Mouse (Mus musculus): ENCODE results near the gene Mgat5. TPM values are rescaled to one million over a fixed set of nuclear protein-coding genes. Genes with fewer than 3 reads are reported as not detected.

The Mgat5 gene
- polyA plus RNA-seq, 1 experiment = 2.2 TPM

DNA sequence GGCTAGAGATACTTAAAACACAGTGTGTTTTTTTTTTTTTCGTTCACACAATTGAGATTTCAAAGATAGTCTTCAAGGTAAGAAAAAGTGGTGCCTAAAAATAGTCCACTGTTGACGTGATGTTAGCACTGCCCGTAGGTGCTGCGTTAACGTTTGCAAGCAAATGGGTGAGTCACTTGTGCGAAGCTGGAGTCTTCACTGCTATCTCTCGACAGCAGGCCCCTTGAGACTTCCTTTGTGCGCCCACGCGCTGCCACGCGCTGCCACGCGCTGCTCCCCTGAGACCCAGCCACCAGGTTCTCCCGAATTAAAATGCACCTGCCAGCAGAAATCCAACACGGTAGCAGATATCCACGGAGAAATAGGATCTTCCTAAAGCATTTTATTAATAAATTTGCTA is 295.9 kb downstream of the Mgat5 start:
- Histone ChIP-seq H3ac (ENCODE audit: control insufficient read depth, insufficient read length) (no peak overlapping the region), H3K27me3 (ENCODE audit: control insufficient read depth, insufficient read depth, insufficient read length) (no peaks in the 10 kb centered on the region), H3K4me2 (ENCODE audit: low read depth) (no peak overlapping the region), H3K36me3 (ENCODE audit: control insufficient read depth, insufficient read depth) (no peaks in the 10 kb centered on the region), H3K4me3 (no peak overlapping the region), H3K79me2 (ENCODE audit: control insufficient read depth, insufficient read depth) (no peaks in the 10 kb centered on the region)
- TF ChIP-seq POLR2AphosphoS2 (IDR thresholded peaks at IDR 0.05; ENCODE audit: insufficient read length, low read depth) (no peak), CEBPB (IDR thresholded peaks at IDR 0.05; ENCODE audit: insufficient read depth, poor library complexity, severe bottlenecking) (no peak), POLR2A (IDR thresholded peaks at IDR 0.05; ENCODE audit: insufficient read length, low read depth) (no peak), USF1 (IDR thresholded peaks at IDR 0.05; ENCODE audit: low read depth) (no peak), SRF (IDR thresholded peaks at IDR 0.05; ENCODE audit: control insufficient read depth, insufficient read length, low read depth) (no peak), MYOG (IDR thresholded peaks at IDR 0.05; ENCODE audit: control insufficient read depth in 1 of 3, insufficient read depth in 1 of 3, insufficient read length in 2 of 3, low read depth in 2 of 3) (no peak)

DNA sequence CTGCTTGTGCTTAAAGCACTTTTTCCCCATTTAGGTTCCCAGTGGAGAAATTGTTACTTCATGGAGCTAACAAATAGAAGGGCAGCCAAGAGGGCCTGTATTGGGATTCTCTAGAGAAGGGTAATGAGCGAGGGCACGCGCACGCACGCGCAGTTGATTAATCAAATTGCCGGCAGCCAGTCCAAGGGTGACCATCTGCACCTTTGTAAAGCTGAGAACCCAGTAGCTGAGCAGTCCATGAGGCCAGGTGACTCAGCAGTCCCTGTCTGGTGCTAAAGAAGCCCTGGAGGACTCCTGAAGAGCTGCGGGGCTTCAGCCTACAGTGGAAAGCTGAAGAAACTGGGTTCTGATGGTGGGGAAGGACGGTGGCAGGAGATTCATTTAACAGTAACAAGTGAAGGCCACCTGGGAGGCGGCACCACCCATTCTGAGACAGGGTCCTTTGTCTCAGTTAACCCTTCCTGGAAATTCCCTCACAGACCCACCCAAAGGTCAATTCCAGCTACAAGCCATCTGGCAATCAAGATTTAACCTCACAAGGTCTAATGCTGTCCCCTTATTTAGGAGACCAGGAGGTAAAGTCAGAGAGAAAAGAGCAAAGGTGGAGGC is 302.3 kb downstream of the Mgat5 start:
- Histone ChIP-seq H3K36me3 (ENCODE audit: control insufficient read depth, insufficient read depth) (no peaks in the 10 kb centered on the region), H3K4me3 (no peak overlapping the region), H3K4me2 (ENCODE audit: low read depth) (no peak overlapping the region), H3K27me3 (ENCODE audit: control insufficient read depth, insufficient read depth, insufficient read length) (peaks cover 13% of the 10 kb centered on the region), H3ac (ENCODE audit: control insufficient read depth, insufficient read length) (no peak overlapping the region), H3K79me2 (ENCODE audit: control insufficient read depth, insufficient read depth) (no peaks in the 10 kb centered on the region)
- TF ChIP-seq MYOD1 (IDR thresholded peaks at IDR 0.05; ENCODE audit: control insufficient read depth in 1 of 3, insufficient read length in 2 of 3, low read depth in 2 of 3) = no peak
- TF ChIP-seq POLR2AphosphoS2 (IDR thresholded peaks at IDR 0.05; ENCODE audit: insufficient read length, low read depth) = no peak
- TF ChIP-seq CEBPB (IDR thresholded peaks at IDR 0.05; ENCODE audit: insufficient read depth, poor library complexity, severe bottlenecking) = no peak
- TF ChIP-seq TCF12 (IDR thresholded peaks at IDR 0.05; ENCODE audit: insufficient read depth, poor library complexity, severe bottlenecking) = no peak
- TF ChIP-seq E2F4 (IDR thresholded peaks at IDR 0.05; ENCODE audit: insufficient read depth) = no peak
- no peak for TF ChIP-seq REST (IDR thresholded peaks at IDR 0.05; ENCODE audit: insufficient read depth, insufficient read length)
- TF ChIP-seq USF1 (IDR thresholded peaks at IDR 0.05; ENCODE audit: low read depth) = no peak
- TF ChIP-seq MAX (IDR thresholded peaks at IDR 0.05; ENCODE audit: low read depth) = no peak
- TF ChIP-seq MYOG (IDR thresholded peaks at IDR 0.05; ENCODE audit: control insufficient read depth in 1 of 3, insufficient read depth in 1 of 3, insufficient read length in 2 of 3, low read depth in 2 of 3) = no peak
- TF ChIP-seq SRF (IDR thresholded peaks at IDR 0.05; ENCODE audit: control insufficient read depth, insufficient read length, low read depth) = no peak
- TF ChIP-seq POLR2A (IDR thresholded peaks at IDR 0.05; ENCODE audit: insufficient read length, low read depth) = no peak
- no peak for TF ChIP-seq TCF3 (IDR thresholded peaks at IDR 0.05; ENCODE audit: insufficient read length, low read depth)

DNA sequence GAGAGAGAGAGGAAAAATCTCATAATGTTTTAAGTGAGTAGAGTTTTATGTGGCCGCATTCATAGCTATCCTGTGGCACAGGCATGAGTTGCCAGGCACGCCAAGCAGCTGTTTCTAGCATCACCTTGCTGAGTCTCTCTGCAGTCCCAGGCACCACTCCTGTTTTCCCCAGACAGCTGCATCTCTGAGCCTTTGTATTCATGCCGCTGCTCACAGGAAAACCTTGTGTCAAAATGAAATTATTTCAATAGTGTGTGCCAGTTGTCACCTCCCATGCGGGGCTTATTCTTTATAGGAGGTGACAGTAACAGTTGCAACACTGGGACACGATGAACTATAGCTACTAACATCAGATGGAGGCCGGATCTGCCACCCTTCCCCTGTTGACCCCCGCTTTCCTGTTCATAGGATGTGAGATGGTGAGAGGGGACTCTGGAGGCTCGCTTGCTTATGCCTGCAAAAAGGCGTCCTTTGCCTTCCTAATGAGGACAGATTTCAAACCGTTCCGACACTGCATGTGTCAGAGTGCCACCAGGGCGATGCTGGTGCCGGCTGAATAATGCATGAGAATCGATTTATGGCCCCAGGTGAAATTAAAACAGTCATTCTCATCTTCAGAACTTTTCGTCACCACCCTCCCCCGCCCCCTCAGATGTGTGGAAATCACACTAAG is 303.4 kb downstream of the Mgat5 start:
- Histone ChIP-seq H3K27me3 (ENCODE audit: control insufficient read depth, insufficient read depth, insufficient read length) (peaks cover 13% of the 10 kb centered on the region), H3K4me3 (no peak overlapping the region), H3K79me2 (ENCODE audit: control insufficient read depth, insufficient read depth) (no peaks in the 10 kb centered on the region), H3K4me2 (ENCODE audit: low read depth) (no peak overlapping the region), H3ac (ENCODE audit: control insufficient read depth, insufficient read length) (no peak overlapping the region), H3K36me3 (ENCODE audit: control insufficient read depth, insufficient read depth) (no peaks in the 10 kb centered on the region)
- no peak for TF ChIP-seq MYOD1 (IDR thresholded peaks at IDR 0.05; ENCODE audit: control insufficient read depth in 1 of 3, insufficient read length in 2 of 3, low read depth in 2 of 3)
- no peak for TF ChIP-seq REST (IDR thresholded peaks at IDR 0.05; ENCODE audit: insufficient read depth, insufficient read length)
- no peak for TF ChIP-seq CEBPB (IDR thresholded peaks at IDR 0.05; ENCODE audit: insufficient read depth, poor library complexity, severe bottlenecking)
- no peak for TF ChIP-seq USF1 (IDR thresholded peaks at IDR 0.05; ENCODE audit: low read depth)

DNA sequence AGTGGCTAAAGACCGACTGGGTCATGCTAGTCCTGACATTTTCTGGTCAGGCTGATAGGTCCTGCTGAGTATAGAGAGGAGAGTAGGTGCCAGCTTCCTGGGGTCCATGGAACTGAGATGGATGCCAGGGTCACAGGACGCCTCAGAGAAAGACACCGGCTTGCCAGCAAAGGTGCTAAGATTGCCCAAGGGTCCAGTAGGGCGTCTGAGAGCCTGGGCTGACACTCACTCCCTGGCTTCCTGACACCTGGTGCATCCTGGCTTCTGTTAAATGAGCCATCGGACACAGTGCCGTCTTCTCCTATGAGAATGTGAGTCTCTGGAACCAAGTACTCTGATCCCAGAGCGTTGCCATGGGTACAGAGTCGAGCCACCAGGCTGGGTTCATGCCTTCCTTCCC is 304.1 kb downstream of the Mgat5 start:
- Histone ChIP-seq H3K4me3 (no peak overlapping the region), H3K79me2 (ENCODE audit: control insufficient read depth, insufficient read depth) (no peaks in the 10 kb centered on the region), H3K27me3 (ENCODE audit: control insufficient read depth, insufficient read depth, insufficient read length) (peaks cover 13% of the 10 kb centered on the region), H3K36me3 (ENCODE audit: control insufficient read depth, insufficient read depth) (no peaks in the 10 kb centered on the region), H3ac (ENCODE audit: control insufficient read depth, insufficient read length) (no peak overlapping the region), H3K4me2 (ENCODE audit: low read depth) (no peak overlapping the region)
- TF ChIP-seq TCF3 (IDR thresholded peaks at IDR 0.05; ENCODE audit: insufficient read length, low read depth) (no peak), MYOG (IDR thresholded peaks at IDR 0.05; ENCODE audit: control insufficient read depth in 1 of 3, insufficient read depth in 1 of 3, insufficient read length in 2 of 3, low read depth in 2 of 3) (no peak), TCF12 (IDR thresholded peaks at IDR 0.05; ENCODE audit: insufficient read depth, poor library complexity, severe bottlenecking) (no peak), CEBPB (IDR thresholded peaks at IDR 0.05; ENCODE audit: insufficient read depth, poor library complexity, severe bottlenecking) (no peak), POLR2AphosphoS2 (IDR thresholded peaks at IDR 0.05; ENCODE audit: insufficient read length, low read depth) (no peak), POLR2A (IDR thresholded peaks at IDR 0.05; ENCODE audit: insufficient read length, low read depth) (no peak), E2F4 (IDR thresholded peaks at IDR 0.05; ENCODE audit: insufficient read depth) (no peak), MAX (IDR thresholded peaks at IDR 0.05; ENCODE audit: low read depth) (no peak), SRF (IDR thresholded peaks at IDR 0.05; ENCODE audit: control insufficient read depth, insufficient read length, low read depth) (no peak), REST (IDR thresholded peaks at IDR 0.05; ENCODE audit: insufficient read depth, insufficient read length) (no peak), MYOD1 (IDR thresholded peaks at IDR 0.05; ENCODE audit: control insufficient read depth in 1 of 3, insufficient read length in 2 of 3, low read depth in 2 of 3) (no peak), USF1 (IDR thresholded peaks at IDR 0.05; ENCODE audit: low read depth) (no peak)

DNA sequence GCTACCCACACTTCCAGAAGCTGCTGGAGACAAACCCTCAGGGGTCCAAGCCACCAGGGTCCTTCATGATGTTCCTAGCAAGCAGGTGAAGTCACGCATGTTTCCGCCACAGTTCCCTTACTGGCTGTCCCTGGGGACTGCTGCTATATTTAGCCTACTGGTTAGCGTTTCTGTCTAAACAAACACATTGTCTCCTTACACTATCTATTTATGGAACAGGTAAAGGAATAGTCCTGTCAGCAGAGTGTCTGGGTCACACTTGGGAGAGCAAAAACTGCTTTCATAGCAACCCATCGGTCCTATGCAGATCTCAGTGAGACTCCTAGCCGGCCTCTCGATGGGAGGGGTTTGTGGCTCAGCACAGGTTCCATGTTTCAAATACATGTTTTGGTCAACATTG is 306.5 kb downstream of the Mgat5 start:
- Histone ChIP-seq H3K27me3 (ENCODE audit: control insufficient read depth, insufficient read depth, insufficient read length) (peaks cover 13% of the 10 kb centered on the region), H3K4me2 (ENCODE audit: low read depth) (no peak overlapping the region), H3K79me2 (ENCODE audit: control insufficient read depth, insufficient read depth) (no peaks in the 10 kb centered on the region), H3ac (ENCODE audit: control insufficient read depth, insufficient read length) (no peak overlapping the region), H3K4me3 (no peak overlapping the region), H3K36me3 (ENCODE audit: control insufficient read depth, insufficient read depth) (no peaks in the 10 kb centered on the region)
- TF ChIP-seq MAX (IDR thresholded peaks at IDR 0.05; ENCODE audit: low read depth) (no peak), POLR2AphosphoS2 (IDR thresholded peaks at IDR 0.05; ENCODE audit: insufficient read length, low read depth) (no peak), USF1 (IDR thresholded peaks at IDR 0.05; ENCODE audit: low read depth) (no peak), E2F4 (IDR thresholded peaks at IDR 0.05; ENCODE audit: insufficient read depth) (no peak), POLR2A (IDR thresholded peaks at IDR 0.05; ENCODE audit: insufficient read length, low read depth) (no peak), MYOD1 (IDR thresholded peaks at IDR 0.05; ENCODE audit: control insufficient read depth in 1 of 3, insufficient read length in 2 of 3, low read depth in 2 of 3) (no peak), MYOG (IDR thresholded peaks at IDR 0.05; ENCODE audit: control insufficient read depth in 1 of 3, insufficient read depth in 1 of 3, insufficient read length in 2 of 3, low read depth in 2 of 3) (no peak), TCF12 (IDR thresholded peaks at IDR 0.05; ENCODE audit: insufficient read depth, poor library complexity, severe bottlenecking) (no peak), TCF3 (IDR thresholded peaks at IDR 0.05; ENCODE audit: insufficient read length, low read depth) (no peak), SRF (IDR thresholded peaks at IDR 0.05; ENCODE audit: control insufficient read depth, insufficient read length, low read depth) (no peak)
